Mouse (Mus musculus): ENCODE measurements at regions not wholly inside any gene's neighbourhood (a gene's known extent, or its start where the extent isn't known, plus 50 kb on each side); places are given as distances from the start of the nearest gene placed in this dataset.

- no peaks in the 10 kb centered on the region for H3K9me3 ChIP-seq (ENCODE audit: control insufficient read depth, insufficient read depth, low read depth, low read length)
- H3K9ac ChIP-seq (ENCODE audit: insufficient read depth, low read depth, low read length, poor library complexity, severe bottlenecking) = no peak overlapping the region
- TF ChIP-seq CHD2 (IDR thresholded peaks at IDR 0.05; ENCODE audit: low read depth, low read length) = no peak
- TF ChIP-seq HCFC1 (IDR thresholded peaks at IDR 0.05; ENCODE audit: borderline replicate concordance, insufficient read depth, low read length) = no peak
- no peak for TF ChIP-seq ZC3H11A (IDR thresholded peaks at IDR 0.05; ENCODE audit: borderline replicate concordance, low read depth, low read length)
- TF ChIP-seq MAFK (IDR thresholded peaks at IDR 0.05; ENCODE audit: insufficient read depth, low read depth, low read length) = no peak
- TF ChIP-seq ZNF384 (IDR thresholded peaks at IDR 0.05; ENCODE audit: low read depth, low read length) = no peak
- no peak overlapping the region for H3K27ac ChIP-seq (ENCODE audit: insufficient read depth, low read depth, low read length, poor library complexity, severe bottlenecking)
- no peak for DNase-seq (ENCODE audit: low read depth, low spot score)
- H3K4me3 ChIP-seq (ENCODE audit: insufficient read depth in 1 of 2, low read depth in 1 of 2, low read length in 2 of 2, poor library complexity in 1 of 2, severe bottlenecking in 1 of 2) = no peak overlapping the region
- in situ Hi-C loops (cut with MboI; ENCODE audit: low sequenced_read_pairs in 2 of 2, unreplicated experiment in 2 of 2) = no loop called here
- H3K4me1 ChIP-seq (ENCODE audit: control insufficient read depth in 2 of 2, insufficient read depth in 2 of 2, low read length in 2 of 2, poor library complexity in 1 of 2) = no peaks in the 10 kb centered on the region
- no peaks in the 10 kb centered on the region for H3K36me3 ChIP-seq (ENCODE audit: control insufficient read depth, insufficient read depth, low read length, poor library complexity, severe bottlenecking)
Observed at GRCm38 (mm10) chr4:10786701-10787100, 87.6 kb upstream of the 2610301B20Rik start.

GRCm38 (mm10) chr4:10788306-10788705 is 86.0 kb upstream of the 2610301B20Rik start:
- in situ Hi-C loops (cut with MboI; ENCODE audit: low sequenced_read_pairs in 2 of 2, unreplicated experiment in 2 of 2) = no loop called here
- Histone ChIP-seq H3K9ac (ENCODE audit: insufficient read depth, low read depth, low read length, poor library complexity, severe bottlenecking) (no peak overlapping the region), H3K27ac (ENCODE audit: insufficient read depth, low read depth, low read length, poor library complexity, severe bottlenecking) (no peak overlapping the region), H3K4me1 (ENCODE audit: control insufficient read depth in 2 of 2, insufficient read depth in 2 of 2, low read length in 2 of 2, poor library complexity in 1 of 2) (no peaks in the 10 kb centered on the region), H3K36me3 (ENCODE audit: control insufficient read depth, insufficient read depth, low read length, poor library complexity, severe bottlenecking) (no peaks in the 10 kb centered on the region), H3K9me3 (ENCODE audit: control insufficient read depth, insufficient read depth, low read depth, low read length) (no peaks in the 10 kb centered on the region), H3K4me3 (ENCODE audit: insufficient read depth in 1 of 2, low read depth in 1 of 2, low read length in 2 of 2, poor library complexity in 1 of 2, severe bottlenecking in 1 of 2) (no peak overlapping the region)
- no peak for DNase-seq (ENCODE audit: low read depth, low spot score)
- TF ChIP-seq HCFC1 (IDR thresholded peaks at IDR 0.05; ENCODE audit: borderline replicate concordance, insufficient read depth, low read length) = no peak
- no peak for TF ChIP-seq ZNF384 (IDR thresholded peaks at IDR 0.05; ENCODE audit: low read depth, low read length)
- TF ChIP-seq ZC3H11A (IDR thresholded peaks at IDR 0.05; ENCODE audit: borderline replicate concordance, low read depth, low read length) = no peak
- no peak for TF ChIP-seq MAFK (IDR thresholded peaks at IDR 0.05; ENCODE audit: insufficient read depth, low read depth, low read length)
- TF ChIP-seq CHD2 (IDR thresholded peaks at IDR 0.05; ENCODE audit: low read depth, low read length) = no peak

DNA sequence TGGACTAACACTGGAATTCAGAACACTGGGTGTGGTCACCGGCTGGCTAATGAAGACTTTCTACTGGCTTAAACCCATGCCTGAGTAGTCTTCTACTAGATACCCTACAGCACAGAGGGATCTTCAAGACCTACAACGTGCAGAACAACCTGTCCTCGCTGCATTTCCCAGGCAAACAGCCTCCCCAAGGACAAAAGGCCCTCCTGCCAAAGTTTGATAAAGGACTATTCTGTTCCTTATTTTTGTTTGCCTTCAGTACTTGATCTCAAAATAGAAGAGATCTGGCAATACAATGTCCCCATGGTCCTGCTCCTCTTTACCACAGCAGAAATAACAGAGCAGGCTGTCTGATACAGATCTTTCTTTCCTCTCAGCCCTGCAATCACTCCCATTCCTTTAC is 85.2 kb upstream of the 2610301B20Rik start:
- Histone ChIP-seq H3K4me3 (ENCODE audit: insufficient read depth in 1 of 2, low read depth in 1 of 2, low read length in 2 of 2, poor library complexity in 1 of 2, severe bottlenecking in 1 of 2) (no peak overlapping the region), H3K9ac (ENCODE audit: insufficient read depth, low read depth, low read length, poor library complexity, severe bottlenecking) (no peak overlapping the region), H3K9me3 (ENCODE audit: control insufficient read depth, insufficient read depth, low read depth, low read length) (no peaks in the 10 kb centered on the region), H3K36me3 (ENCODE audit: control insufficient read depth, insufficient read depth, low read length, poor library complexity, severe bottlenecking) (no peaks in the 10 kb centered on the region), H3K4me1 (ENCODE audit: control insufficient read depth in 2 of 2, insufficient read depth in 2 of 2, low read length in 2 of 2, poor library complexity in 1 of 2) (no peaks in the 10 kb centered on the region), H3K27ac (ENCODE audit: insufficient read depth, low read depth, low read length, poor library complexity, severe bottlenecking) (no peak overlapping the region)
- DNase-seq (ENCODE audit: low read depth, low spot score) = no peak
- in situ Hi-C loops (cut with MboI; ENCODE audit: low sequenced_read_pairs in 2 of 2, unreplicated experiment in 2 of 2) = no loop called here
- TF ChIP-seq ZNF384 (IDR thresholded peaks at IDR 0.05; ENCODE audit: low read depth, low read length) (no peak), HCFC1 (IDR thresholded peaks at IDR 0.05; ENCODE audit: borderline replicate concordance, insufficient read depth, low read length) (no peak), MAFK (IDR thresholded peaks at IDR 0.05; ENCODE audit: insufficient read depth, low read depth, low read length) (no peak), CHD2 (IDR thresholded peaks at IDR 0.05; ENCODE audit: low read depth, low read length) (no peak), ZC3H11A (IDR thresholded peaks at IDR 0.05; ENCODE audit: borderline replicate concordance, low read depth, low read length) (no peak)

GRCm38 (mm10) chr4:10792628-10793027 is 81.7 kb upstream of the 2610301B20Rik start:
- in situ Hi-C loops (cut with MboI; ENCODE audit: low sequenced_read_pairs in 2 of 2, unreplicated experiment in 2 of 2) = no loop called here
- Histone ChIP-seq H3K36me3 (ENCODE audit: control insufficient read depth, insufficient read depth, low read length, poor library complexity, severe bottlenecking) (no peaks in the 10 kb centered on the region), H3K9ac (ENCODE audit: insufficient read depth, low read depth, low read length, poor library complexity, severe bottlenecking) (no peak overlapping the region), H3K4me1 (ENCODE audit: control insufficient read depth in 2 of 2, insufficient read depth in 2 of 2, low read length in 2 of 2, poor library complexity in 1 of 2) (no peaks in the 10 kb centered on the region), H3K4me3 (ENCODE audit: insufficient read depth in 1 of 2, low read depth in 1 of 2, low read length in 2 of 2, poor library complexity in 1 of 2, severe bottlenecking in 1 of 2) (no peak overlapping the region), H3K27ac (ENCODE audit: insufficient read depth, low read depth, low read length, poor library complexity, severe bottlenecking) (no peak overlapping the region), H3K9me3 (ENCODE audit: control insufficient read depth, insufficient read depth, low read depth, low read length) (no peaks in the 10 kb centered on the region)
- no peak for DNase-seq (ENCODE audit: low read depth, low spot score)
- TF ChIP-seq ZC3H11A (IDR thresholded peaks at IDR 0.05; ENCODE audit: borderline replicate concordance, low read depth, low read length) (no peak), ZNF384 (IDR thresholded peaks at IDR 0.05; ENCODE audit: low read depth, low read length) (no peak), MAFK (IDR thresholded peaks at IDR 0.05; ENCODE audit: insufficient read depth, low read depth, low read length) (no peak), CHD2 (IDR thresholded peaks at IDR 0.05; ENCODE audit: low read depth, low read length) (no peak), HCFC1 (IDR thresholded peaks at IDR 0.05; ENCODE audit: borderline replicate concordance, insufficient read depth, low read length) (no peak)

- TF ChIP-seq ZC3H11A (IDR thresholded peaks at IDR 0.05; ENCODE audit: borderline replicate concordance, low read depth, low read length) (no peak), ZNF384 (IDR thresholded peaks at IDR 0.05; ENCODE audit: low read depth, low read length) (no peak), CHD2 (IDR thresholded peaks at IDR 0.05; ENCODE audit: low read depth, low read length) (no peak), MAFK (IDR thresholded peaks at IDR 0.05; ENCODE audit: insufficient read depth, low read depth, low read length) (no peak), HCFC1 (IDR thresholded peaks at IDR 0.05; ENCODE audit: borderline replicate concordance, insufficient read depth, low read length) (no peak)
- Histone ChIP-seq H3K9ac (ENCODE audit: insufficient read depth, low read depth, low read length, poor library complexity, severe bottlenecking) (no peak overlapping the region), H3K27ac (ENCODE audit: insufficient read depth, low read depth, low read length, poor library complexity, severe bottlenecking) (no peak overlapping the region), H3K9me3 (ENCODE audit: control insufficient read depth, insufficient read depth, low read depth, low read length) (no peaks in the 10 kb centered on the region), H3K4me1 (ENCODE audit: control insufficient read depth in 2 of 2, insufficient read depth in 2 of 2, low read length in 2 of 2, poor library complexity in 1 of 2) (no peaks in the 10 kb centered on the region), H3K36me3 (ENCODE audit: control insufficient read depth, insufficient read depth, low read length, poor library complexity, severe bottlenecking) (no peaks in the 10 kb centered on the region), H3K4me3 (ENCODE audit: insufficient read depth in 1 of 2, low read depth in 1 of 2, low read length in 2 of 2, poor library complexity in 1 of 2, severe bottlenecking in 1 of 2) (no peak overlapping the region)
- no peak for DNase-seq (ENCODE audit: low read depth, low spot score)
- in situ Hi-C loops (cut with MboI; ENCODE audit: low sequenced_read_pairs in 2 of 2, unreplicated experiment in 2 of 2) = no loop called here
Observed at GRCm38 (mm10) chr4:10794471-10794870, 79.8 kb upstream of the 2610301B20Rik start.
